9 mouse cellular contexts compared by ENCODE assay signal in the genomic region with DNA sequence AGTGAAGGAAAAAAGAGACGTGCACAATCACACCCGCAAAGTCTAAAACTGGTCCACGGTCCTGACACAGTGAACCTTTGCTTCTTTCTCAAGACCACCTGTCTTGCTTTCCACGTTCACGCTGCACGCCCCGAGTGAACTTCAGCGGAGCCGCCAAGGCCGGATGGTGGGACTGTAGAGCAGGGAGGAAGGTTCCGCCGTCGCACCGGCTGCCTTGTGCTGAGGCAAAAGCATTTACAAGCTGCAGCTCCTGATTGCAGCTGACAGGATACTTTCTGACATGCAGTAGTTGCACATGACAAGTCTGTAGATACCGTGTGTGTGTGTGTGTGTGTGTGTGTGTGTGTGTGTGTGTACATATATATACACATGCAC. TPM values are rescaled to one million over a fixed set of nuclear protein-coding genes. Genes with fewer than 3 reads are reported as not detected.
DNase-seq lines count a peak whose midpoint lies in the region; ATAC-seq and TF ChIP-seq lines count a peak whose summit lies in the region.
"Had no signal": no experiment of that assay in that cellular context is flagged by ENCODE, and none has a peak within 500 bp of the region (broad histone marks: within the 10 kb centered on the region; RNA-seq: fewer than 3 reads in every experiment).

No protein-coding gene starts in this region.

- TF ChIP-seq POLR2A in cerebellum, adult 2 months (IDR thresholded peaks at IDR 0.05; ENCODE audit: borderline replicate concordance, insufficient read depth, low read length), result no peak

- peak overlapping the region; percentile 30 for H3K4me3 ChIP-seq in cerebellum, adult 2 months (replicated peaks; ENCODE audit: insufficient read depth, low read depth, low read length)
- H3K4me3 ChIP-seq in intestine, embryonic 14.5 days (ENCODE audit: low read depth, low read length), result peak overlapping the region; percentile 62
- H3K4me3 ChIP-seq in neural tube, embryonic 11.5 days (ENCODE audit: low read depth, low read length), result peak overlapping the region; percentile 24

- H3K4me1 ChIP-seq in cerebellum, adult 2 months (ENCODE audit: control insufficient read depth, insufficient read depth, low read length), result no peaks in the 10 kb centered on the region
- H3K4me1 ChIP-seq in intestine, embryonic 14.5 days (replicated peaks; ENCODE audit: control insufficient read depth, insufficient read depth, low read length), result peaks cover 3% of the 10 kb centered on the region
- no peaks in the 10 kb centered on the region for H3K4me1 ChIP-seq in neural tube, embryonic 11.5 days (ENCODE audit: control insufficient read depth, insufficient read depth, low read length)

- peak overlapping the region; percentile 66 for H3K4me2 ChIP-seq in intestine, embryonic 14.5 days (ENCODE audit: low read length)
- H3K4me2 ChIP-seq in neural tube, embryonic 11.5 days (ENCODE audit: low read depth), result peak overlapping the region; percentile 44

- no peak overlapping the region for H3K27ac ChIP-seq in cerebellum, adult 2 months (ENCODE audit: insufficient read depth, low read length)
- H3K27ac ChIP-seq in intestine, embryonic 14.5 days (ENCODE audit: low read depth), result no peak overlapping the region
- H3K27ac ChIP-seq in neural tube, embryonic 11.5 days (ENCODE audit: low read depth, low read length), result no peak overlapping the region

- no peaks in the 10 kb centered on the region for H3K9me3 ChIP-seq in intestine, embryonic 14.5 days (ENCODE audit: control insufficient read depth, low read length)
- no peaks in the 10 kb centered on the region for H3K9me3 ChIP-seq in neural tube, embryonic 11.5 days (ENCODE audit: control insufficient read depth, low read length)

- H3K9ac ChIP-seq in intestine, embryonic 14.5 days (ENCODE audit: low read length), result no peak overlapping the region
- peak overlapping the region; percentile 14; the same call in 1 of the 2 replicates for H3K9ac ChIP-seq in neural tube, embryonic 11.5 days (ENCODE audit: low read length)

- DNase-seq in cerebellum, adult 2 months, result no peak
- peak; percentile 38 for DNase-seq in thymus, postnatal 14 days
- no peak for DNase-seq in thymus, postnatal 10 days (ENCODE audit: low spot score in 2 of 2)
- DNase-seq in intestine, embryonic 14.5 days (ENCODE audit: low spot score), result peak; percentile 66
- peak; percentile 33 for DNase-seq in neural tube, embryonic 11.5 days (ENCODE audit: low spot score)
- DNase-seq in urinary bladder, postnatal 36 days (ENCODE audit: low spot score in 2 of 2), result no peak
- no peak for DNase-seq in adipocyte (ENCODE audit: low spot score)

- no peak for ATAC-seq in cerebellum, adult (ENCODE audit: insufficient number of reproducible peaks, low FRiP score, low TSS enrichment)
- ATAC-seq in intestine, embryonic 14.5 days (replicated peaks; ENCODE audit: low FRiP score, low TSS enrichment, low read depth), result no peak
- no peak for ATAC-seq in neural tube, embryonic 11.5 days (ENCODE audit: insufficient read depth, low FRiP score, low TSS enrichment)

- WGBS in cerebellum, adult 2 months, result 21% methylated on average over 15 of the region's 15 CpGs
- WGBS in intestine, embryonic 14.5 days, result 13% methylated on average over 15 of the region's 15 CpGs
- WGBS in neural tube, embryonic 11.5 days, result 7% methylated on average over 15 of the region's 15 CpGs

- no peaks in the 10 kb centered on the region for H3K27me3 ChIP-seq in cerebellum, adult 2 months (ENCODE audit: control insufficient read depth, insufficient read depth, low read length)
- H3K27me3 ChIP-seq in intestine, embryonic 14.5 days (replicated peaks; ENCODE audit: control insufficient read depth, insufficient read depth, low read length), result no peaks in the 10 kb centered on the region
- no peaks in the 10 kb centered on the region for H3K27me3 ChIP-seq in neural tube, embryonic 11.5 days (ENCODE audit: control insufficient read depth, insufficient read depth, low read length)

- TF ChIP-seq CTCF in cerebellum, adult 2 months (IDR thresholded peaks at IDR 0.05; ENCODE audit: borderline replicate concordance, insufficient read depth, low read depth, low read length), result no peak

- H3K36me3 ChIP-seq in intestine, embryonic 14.5 days (ENCODE audit: control insufficient read depth, insufficient read depth, low read length), result no peaks in the 10 kb centered on the region
- H3K36me3 ChIP-seq in neural tube, embryonic 11.5 days (ENCODE audit: control insufficient read depth, insufficient read depth, low read length), result no peaks in the 10 kb centered on the region

RNA-seq across cellular contexts. Expression of gene Trim27, which starts 8.1 kb away (rescaled TPM):
- 27.0 and 28.9 TPM in 2 replicates for polyA plus RNA-seq in cerebellum, adult 2 months (2012; rRNA removed)
- polyA plus RNA-seq in intestine, embryonic 14.5 days (2014; fragmentation: Nextera tagmentation; extraction: Ambion mirVana), result 167 and 169 TPM in 2 replicates
- 150 and 160 TPM in 2 replicates for polyA plus RNA-seq in neural tube, embryonic 11.5 days (2014; fragmentation: Nextera tagmentation; extraction: Ambion mirVana)

RNA-seq across cellular contexts. Expression of gene Olfr1368, which starts 25.5 kb away (rescaled TPM):
- not detected in 2 replicates for polyA plus RNA-seq in cerebellum, adult 2 months (2012; rRNA removed)
- polyA plus RNA-seq in intestine, embryonic 14.5 days (2014; fragmentation: Nextera tagmentation; extraction: Ambion mirVana), result not detected in 2 replicates
- polyA plus RNA-seq in neural tube, embryonic 11.5 days (2014; fragmentation: Nextera tagmentation; extraction: Ambion mirVana), result not detected in 2 replicates
- polyA plus RNA-seq: frontal cortex, adult 2 months had no signal

RNA-seq across cellular contexts. Expression of gene Olfr263, which starts 41.7 kb away (rescaled TPM):
- not detected in 2 replicates for polyA plus RNA-seq in cerebellum, adult 2 months (2012; rRNA removed)
- polyA plus RNA-seq in intestine, embryonic 14.5 days (2014; fragmentation: Nextera tagmentation; extraction: Ambion mirVana), result not detected in 2 replicates
- polyA plus RNA-seq in neural tube, embryonic 11.5 days (2014; fragmentation: Nextera tagmentation; extraction: Ambion mirVana), result not detected in 2 replicates
- polyA plus RNA-seq: frontal cortex, adult 2 months had no signal

RNA-seq across cellular contexts. Expression of gene Olfr1369-ps1, which starts 59.9 kb away (rescaled TPM):
- polyA plus RNA-seq in cerebellum, adult 2 months (2012; rRNA removed), result not detected in 2 replicates
- not detected in 2 replicates for polyA plus RNA-seq in intestine, embryonic 14.5 days (2014; fragmentation: Nextera tagmentation; extraction: Ambion mirVana)
- not detected in 2 replicates for polyA plus RNA-seq in neural tube, embryonic 11.5 days (2014; fragmentation: Nextera tagmentation; extraction: Ambion mirVana)
- polyA plus RNA-seq: frontal cortex, adult 2 months had no signal

Comparison
In these comparisons a context has a peak if more than half of its experiments do, and no peak if none do; other contexts are left out.
1. DNase-seq: peak in thymus, postnatal 14 days (single experiment), intestine, embryonic 14.5 days (single experiment) and neural tube, embryonic 11.5 days (single experiment); none in cerebellum, adult 2 months (0 of 2), thymus, postnatal 10 days (0 of 2), urinary bladder, postnatal 36 days (0 of 2) and adipocyte (single experiment).
2. Peak in every context shown above with its lines, with median percentiles within 50 percentile points of each other: H3K4me3 ChIP-seq.